Mouse (Mus musculus): ENCODE measurements at regions not wholly inside any gene's neighbourhood (a gene's known extent, or its start where the extent isn't known, plus 50 kb on each side); places are given as distances from the start of the nearest gene placed in this dataset.

- TF ChIP-seq CTCF (IDR thresholded peaks at IDR 0.05; ENCODE audit: borderline replicate concordance, extremely low read depth, insufficient read depth, insufficient read length) (no peak), POLR2A (IDR thresholded peaks at IDR 0.05; ENCODE audit: borderline replicate concordance, extremely low read depth, insufficient read depth, insufficient read length, poor library complexity, severe bottlenecking) (no peak)
Observed at GRCm38 (mm10) chr7:137649650-137650049, 212.2 kb downstream of the Glrx3 start.

Data from brain, embryonic 14.5 days (tissue).